Mouse (Mus musculus): ENCODE measurements around the gene Tmprss3. TPM values are rescaled to one million over a fixed set of nuclear protein-coding genes. Genes with fewer than 3 reads are reported as not detected.

Tmprss3 gene
- 0.05 TPM in 1 of 2 replicates, not detected in the other for polyA plus RNA-seq (2016; fragmentation: Nextera tagmentation; extraction: Ambion mirVana)

- no peak for DNase-seq (ENCODE audit: low spot score)
- Histone ChIP-seq H3K4me3 (no peak within 1 kb of the TSS), H3K36me3 (replicated peaks) (no peaks in the 10 kb centered on the region), H3K27ac (replicated peaks) (no peak within 1 kb of the TSS), H3K4me1 (0 out of 2 replicates have a peak, but pooled peaks cover 3% of the 10 kb centered on the region), H3K9me3 (no peaks in the 10 kb centered on the region), H3K27me3 (replicated peaks; ENCODE audit: low read depth, poor library complexity, severe bottlenecking) (no peaks in the 10 kb centered on the region)
- 85% methylated on average over 11 of the region's 11 CpGs for WGBS
Observed at GRCm38 (mm10) chr17:31198877-31199276, at the start of gene Tmprss3. Gene Tmprss3, minus strand, starts transcription at chr17:31198977.

GRCm38 (mm10) chr17:31247144-31247543, 48.4 kb upstream of the Tmprss3 start:
- WGBS: 40% methylated on average over 5 of the region's 5 CpGs
- H3K9me3 ChIP-seq: no peaks in the 10 kb centered on the region
- H3K4me3 ChIP-seq: no peak overlapping the region; the same call in 1 of the 2 replicates
- peaks cover 5% of the 10 kb centered on the region; the same call in 1 of the 2 replicates for H3K4me1 ChIP-seq
- H3K27me3 ChIP-seq (replicated peaks; ENCODE audit: low read depth, poor library complexity, severe bottlenecking): no peaks in the 10 kb centered on the region
- H3K36me3 ChIP-seq (replicated peaks): no peaks in the 10 kb centered on the region
- 0 out of 2 replicates have a peak overlapping the region, but pooled peaks have one; percentile 10 for H3K27ac ChIP-seq (replicated peaks)
- peak; percentile 25 for DNase-seq (ENCODE audit: low spot score)

DNA sequence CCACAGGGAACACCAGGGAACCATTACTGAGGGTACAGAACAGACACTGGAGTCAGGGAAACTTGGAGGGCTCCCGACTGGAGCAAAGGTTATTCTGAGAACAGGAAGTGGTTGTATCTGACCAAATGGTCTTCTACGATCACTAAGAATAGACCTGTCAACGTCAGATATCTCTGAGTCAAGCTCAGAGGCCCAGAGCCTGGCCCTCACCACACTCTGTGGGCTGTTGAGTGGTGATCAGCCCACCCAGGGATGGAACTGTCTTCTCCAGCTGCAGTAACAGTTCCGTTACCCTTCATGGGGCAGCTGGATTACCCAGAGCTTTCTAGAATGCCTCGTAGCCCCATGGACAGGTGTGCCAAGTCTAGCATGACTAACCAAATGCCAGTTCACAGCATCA, 46.5 kb upstream of the Tmprss3 start:
- WGBS: 83% methylated on average over 5 of the region's 5 CpGs
- Histone ChIP-seq H3K4me3 (no peak overlapping the region), H3K4me1 (peaks cover 5% of the 10 kb centered on the region; the same call in 1 of the 2 replicates), H3K27me3 (replicated peaks; ENCODE audit: low read depth, poor library complexity, severe bottlenecking) (no peaks in the 10 kb centered on the region), H3K36me3 (replicated peaks) (no peaks in the 10 kb centered on the region), H3K9me3 (no peaks in the 10 kb centered on the region), H3K27ac (replicated peaks) (no peak overlapping the region)
- no peak for DNase-seq (ENCODE audit: low spot score)

DNA sequence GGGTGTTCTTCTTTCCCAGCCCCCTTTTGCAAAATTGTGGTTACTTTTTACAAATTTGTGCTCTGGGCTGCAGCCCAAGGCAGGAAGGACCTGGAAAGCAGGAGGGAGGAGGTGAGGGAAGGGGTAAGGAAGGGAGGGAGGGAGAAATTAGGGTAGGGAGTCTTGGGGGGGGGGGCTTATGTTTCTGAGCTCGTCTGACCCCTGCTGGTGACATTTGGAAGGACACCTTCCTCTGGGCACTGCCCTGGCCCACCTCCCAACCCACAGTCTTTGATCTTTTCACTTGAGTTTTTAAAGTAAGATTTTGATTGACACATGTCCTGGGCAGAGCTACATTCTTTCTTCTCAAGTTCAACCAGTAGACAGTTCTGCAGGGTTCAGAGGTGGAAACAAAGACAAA, 44.0 kb upstream of the Tmprss3 start:
- H3K4me3 ChIP-seq: no peak overlapping the region
- H3K36me3 ChIP-seq (replicated peaks): no peaks in the 10 kb centered on the region
- H3K9me3 ChIP-seq: no peaks in the 10 kb centered on the region
- peaks cover 5% of the 10 kb centered on the region; the same call in 1 of the 2 replicates for H3K4me1 ChIP-seq
- H3K27me3 ChIP-seq (replicated peaks; ENCODE audit: low read depth, poor library complexity, severe bottlenecking): no peaks in the 10 kb centered on the region
- 4% methylated on average over 1 of the region's 1 CpGs for WGBS
- DNase-seq (ENCODE audit: low spot score): no peak
- H3K27ac ChIP-seq (replicated peaks): no peak overlapping the region

GRCm38 (mm10) chr17:31241156-31241555, 42.4 kb upstream of the Tmprss3 start:
- no peak for DNase-seq (ENCODE audit: low spot score)
- no peak overlapping the region for H3K27ac ChIP-seq (replicated peaks)
- 86% methylated on average over 8 of the region's 8 CpGs for WGBS
- H3K4me1 ChIP-seq: no peaks in the 10 kb centered on the region
- no peak overlapping the region for H3K4me3 ChIP-seq
- no peaks in the 10 kb centered on the region for H3K36me3 ChIP-seq (replicated peaks)
- no peaks in the 10 kb centered on the region for H3K27me3 ChIP-seq (replicated peaks; ENCODE audit: low read depth, poor library complexity, severe bottlenecking)
- no peaks in the 10 kb centered on the region for H3K9me3 ChIP-seq

DNA sequence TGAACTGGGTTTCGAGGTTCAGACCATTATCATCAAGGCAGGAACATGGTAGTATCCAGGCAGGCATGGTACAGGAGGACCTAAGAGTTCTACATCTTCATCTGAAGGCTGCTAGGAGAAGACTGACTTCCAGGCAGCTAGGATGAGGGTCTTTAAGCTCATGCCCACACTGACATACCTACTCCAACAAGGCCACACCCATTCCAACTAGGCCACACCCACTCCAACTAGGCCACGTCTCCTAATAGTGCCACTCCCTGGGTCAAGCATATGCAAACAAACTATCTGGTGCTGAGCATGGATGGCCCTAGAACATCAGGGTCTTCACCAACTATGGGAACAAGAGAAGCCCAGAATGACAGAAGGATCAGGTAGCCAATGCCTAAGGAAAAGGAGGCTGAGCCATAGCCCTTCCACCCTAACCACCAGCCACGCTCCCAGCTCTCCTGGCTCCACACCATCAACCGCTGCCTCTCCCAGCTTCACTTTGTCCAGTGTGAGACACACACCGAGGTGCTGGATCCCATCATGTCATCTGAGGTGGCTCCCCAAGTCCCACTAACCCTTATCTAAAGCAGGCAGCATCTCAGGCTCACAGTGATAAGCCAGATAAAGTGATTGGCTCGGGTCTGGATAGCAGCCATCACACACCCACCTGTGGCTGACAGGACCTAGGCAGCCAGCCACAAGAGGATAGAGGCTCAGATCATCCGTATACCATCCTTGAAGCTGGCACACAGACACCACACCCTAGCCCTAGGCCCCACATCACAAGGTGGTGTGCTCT, 39.6 kb upstream of the Tmprss3 start:
- Histone ChIP-seq H3K36me3 (replicated peaks) (no peaks in the 10 kb centered on the region), H3K9me3 (no peaks in the 10 kb centered on the region), H3K27me3 (replicated peaks; ENCODE audit: low read depth, poor library complexity, severe bottlenecking) (no peaks in the 10 kb centered on the region), H3K4me1 (no peaks in the 10 kb centered on the region), H3K4me3 (no peak overlapping the region), H3K27ac (replicated peaks) (no peak overlapping the region)
- DNase-seq (ENCODE audit: low spot score): no peak
- WGBS: 84% methylated on average over 7 of the region's 7 CpGs

DNA sequence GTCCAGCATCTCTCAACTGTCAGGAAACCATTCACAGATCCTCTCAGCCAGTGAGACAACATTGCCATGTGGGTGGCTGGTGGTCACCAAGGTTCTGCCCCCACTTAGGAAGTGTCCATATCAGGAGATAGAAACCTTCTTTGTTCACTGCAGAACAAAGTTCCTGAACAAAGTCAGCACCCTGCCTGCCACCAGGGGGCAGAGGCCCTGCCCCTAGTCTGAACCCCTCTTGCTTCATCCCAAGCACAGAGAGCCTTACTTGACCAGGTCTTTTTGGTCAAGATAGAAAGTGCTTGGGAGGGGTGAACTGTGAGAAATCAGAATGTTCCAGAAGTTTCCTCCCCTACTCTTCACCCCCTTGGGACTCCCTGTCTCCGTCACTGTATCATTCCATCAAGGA, 37.1 kb upstream of the Tmprss3 start:
- H3K36me3 ChIP-seq (replicated peaks): no peaks in the 10 kb centered on the region
- no peaks in the 10 kb centered on the region for H3K27me3 ChIP-seq (replicated peaks; ENCODE audit: low read depth, poor library complexity, severe bottlenecking)
- no peak overlapping the region for H3K27ac ChIP-seq (replicated peaks)
- peaks cover 9% of the 10 kb centered on the region; the same call in 1 of the 2 replicates for H3K4me1 ChIP-seq
- no peak for DNase-seq (ENCODE audit: low spot score)
- 95% methylated on average over 1 of the region's 1 CpGs for WGBS
- no peaks in the 10 kb centered on the region for H3K9me3 ChIP-seq
- no peak overlapping the region for H3K4me3 ChIP-seq

- H3K4me3 ChIP-seq: no peak overlapping the region
- DNase-seq (ENCODE audit: low spot score): no peak
- no peaks in the 10 kb centered on the region for H3K36me3 ChIP-seq (replicated peaks)
- H3K27ac ChIP-seq (replicated peaks): no peak overlapping the region
- WGBS: 37% methylated on average over 8 of the region's 8 CpGs
- H3K27me3 ChIP-seq (replicated peaks; ENCODE audit: low read depth, poor library complexity, severe bottlenecking): no peaks in the 10 kb centered on the region
- H3K4me1 ChIP-seq: peaks cover 9% of the 10 kb centered on the region; the same call in 1 of the 2 replicates
- no peaks in the 10 kb centered on the region for H3K9me3 ChIP-seq
Observed at GRCm38 (mm10) chr17:31232251-31233010, 33.7 kb upstream of the Tmprss3 start.

GRCm38 (mm10) chr17:31231780-31232179, 33.0 kb upstream of the Tmprss3 start:
- DNase-seq (ENCODE audit: low spot score): no peak
- Histone ChIP-seq H3K27me3 (replicated peaks; ENCODE audit: low read depth, poor library complexity, severe bottlenecking) (no peaks in the 10 kb centered on the region), H3K4me3 (no peak overlapping the region), H3K27ac (replicated peaks) (no peak overlapping the region), H3K9me3 (no peaks in the 10 kb centered on the region), H3K4me1 (peaks cover 9% of the 10 kb centered on the region; the same call in 1 of the 2 replicates), H3K36me3 (replicated peaks) (no peaks in the 10 kb centered on the region)
- WGBS: 68% methylated on average over 6 of the region's 6 CpGs

DNA sequence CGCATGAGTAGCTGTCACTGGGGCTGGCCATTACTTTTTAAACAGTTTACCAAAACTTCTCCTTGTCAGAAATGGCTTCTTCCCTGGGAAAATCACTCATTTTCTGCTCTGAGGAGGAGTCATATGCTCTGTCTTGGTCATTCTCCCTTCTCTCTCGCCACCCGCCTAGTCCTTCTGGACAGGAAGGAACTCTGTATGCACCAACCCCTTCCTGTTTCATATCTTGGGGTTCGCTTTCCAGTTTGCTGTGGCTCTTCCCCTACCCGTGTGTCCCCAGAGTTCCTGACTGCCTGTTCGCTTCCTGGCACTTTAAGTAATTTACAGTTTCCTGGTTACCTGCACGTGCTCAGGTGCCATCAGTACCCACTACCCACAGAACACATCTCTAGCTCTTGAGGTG, 28.2 kb upstream of the Tmprss3 start:
- no peak for DNase-seq (ENCODE audit: low spot score)
- Histone ChIP-seq H3K4me3 (no peak overlapping the region), H3K36me3 (replicated peaks) (no peaks in the 10 kb centered on the region), H3K4me1 (peaks cover 21% of the 10 kb centered on the region), H3K27me3 (replicated peaks; ENCODE audit: low read depth, poor library complexity, severe bottlenecking) (no peaks in the 10 kb centered on the region), H3K27ac (replicated peaks) (no peak overlapping the region), H3K9me3 (no peaks in the 10 kb centered on the region)
- 82% methylated on average over 7 of the region's 7 CpGs for WGBS

DNA sequence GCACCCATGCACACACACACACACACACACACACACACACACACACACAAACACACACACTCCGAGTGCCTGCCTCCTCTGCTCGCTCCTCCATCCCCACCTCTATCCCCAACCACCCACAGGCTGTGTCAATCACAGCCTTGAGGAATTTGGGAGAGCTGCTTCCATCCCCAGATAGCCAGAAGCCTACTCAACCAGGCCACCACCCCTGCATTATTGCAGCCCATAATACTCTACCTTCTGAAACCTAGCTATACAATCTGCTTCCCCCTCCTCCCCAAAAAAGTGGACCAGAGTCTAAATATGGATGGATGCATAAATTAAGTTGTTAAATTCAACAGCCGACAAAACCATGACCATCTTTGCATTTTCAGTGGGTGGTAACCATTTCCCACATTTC, 27.6 kb upstream of the Tmprss3 start:
- DNase-seq (ENCODE audit: low spot score): no peak
- Histone ChIP-seq H3K36me3 (replicated peaks) (no peaks in the 10 kb centered on the region), H3K9me3 (no peaks in the 10 kb centered on the region), H3K4me1 (peaks cover 24% of the 10 kb centered on the region), H3K27ac (replicated peaks) (no peak overlapping the region), H3K4me3 (no peak overlapping the region), H3K27me3 (replicated peaks; ENCODE audit: low read depth, poor library complexity, severe bottlenecking) (no peaks in the 10 kb centered on the region)
- 78% methylated on average over 3 of the region's 3 CpGs for WGBS

- WGBS: 83% methylated on average over 8 of the region's 8 CpGs
- H3K4me3 ChIP-seq: no peak overlapping the region
- no peak for DNase-seq (ENCODE audit: low spot score)
- no peaks in the 10 kb centered on the region for H3K27me3 ChIP-seq (replicated peaks; ENCODE audit: low read depth, poor library complexity, severe bottlenecking)
- no peak overlapping the region for H3K27ac ChIP-seq (replicated peaks)
- H3K4me1 ChIP-seq: peaks cover 24% of the 10 kb centered on the region
- no peaks in the 10 kb centered on the region for H3K9me3 ChIP-seq
- H3K36me3 ChIP-seq (replicated peaks): no peaks in the 10 kb centered on the region
Observed at GRCm38 (mm10) chr17:31224591-31224990, 25.8 kb upstream of the Tmprss3 start.
